Mouse (Mus musculus) MEL (cell line): ENCODE measurements around the gene Dupd1.

Source experiments
- CHD1 ChIP-seq: IDR thresholded peaks from 2 replicates; pipeline ENCODE4 v1.6.1; 2012; ENCODE audit warnings: low read depth, mild to moderate bottlenecking, inconsistent platforms, low read length, improper control_type of control experiment
- CTCF ChIP-seq, 3 experiments: IDR thresholded peaks in 2 of 3; conservative IDR thresholded peaks in 1 of 3; 2 replicates each; pipeline ENCODE4 v1.5.1; 2011 to 2012; ENCODE audit warnings: low read length in 3 of 3, low read depth in 2 of 3, mild to moderate bottlenecking in 2 of 3, improper control_type of control experiment in 1 of 3, inconsistent platforms in 1 of 3, mixed read lengths in 1 of 3, moderate library complexity in 1 of 3; ENCODE audit not compliant: control insufficient read depth in 1 of 3, insufficient read depth in 1 of 3, poor library complexity in 1 of 3, severe bottlenecking in 1 of 3
- ETS1 ChIP-seq: IDR thresholded peaks from 2 replicates; pipeline ENCODE4 v1.6.1; 2012; ENCODE audit warnings: low read depth, mild to moderate bottlenecking, inconsistent platforms, low read length, improper control_type of control experiment, moderate library complexity
- USF1 ChIP-seq: IDR thresholded peaks from 2 replicates; pipeline ENCODE4 v1.6.1; 2014; ENCODE audit warnings: low read depth, mild to moderate bottlenecking, inconsistent platforms, low read length, improper control_type of control experiment, moderate library complexity

GRCm38 (mm10) chr14:21678509-21679285 lies 35.7 kb downstream of the Dupd1 start:
- TF ChIP-seq CHD1 (no peak), ETS1 (no peak), CTCF (IDR thresholded peaks at IDR 0.05 in 2 of 3, conservative IDR thresholded peaks at IDR 0.05 in 1 of 3; ENCODE audit: control insufficient read depth in 1 of 3, insufficient read depth in 1 of 3, low read depth in 2 of 3, low read length in 3 of 3, poor library complexity in 1 of 3, severe bottlenecking in 1 of 3) (peak; percentile 89 to 95 (median 91)), USF1 (no peak)
